Mouse (Mus musculus) intestine, embryonic 15.5 days (tissue): Measurements from ENCODE around the gene Asb4. TPM values are rescaled to one million over a fixed set of nuclear protein-coding genes. Genes with fewer than 3 reads are reported as not detected.

Experiments
- ATAC-seq: fragments of 200-750 bp; cut with Nextera tagmentation; 2 replicates; pipeline ENCODE4 v1.8.0; 2017; ENCODE audit warnings: moderate TSS enrichment, moderate library complexity
- H3K27ac ChIP-seq: fragments of 300-500 bp; sonication (generic); 2 replicates; pipeline ENCODE4 v1.5.1; 2015; ENCODE audit warnings: mild to moderate bottlenecking, inconsistent platforms
- H3K27me3 ChIP-seq: fragments of 300-500 bp; sonication (generic); replicated peaks from 2 replicates; pipeline ENCODE4 v1.6.1; 2015; ENCODE audit warnings: inconsistent platforms
- H3K36me3 ChIP-seq: fragments of 300-500 bp; sonication (generic); 2 replicates; pipeline ENCODE4 v1.6.1; 2015; ENCODE audit warnings: inconsistent platforms
- H3K4me1 ChIP-seq: fragments of 300-500 bp; sonication (generic); replicated peaks from 2 replicates; pipeline ENCODE4 v1.6.1; 2015; ENCODE audit warnings: inconsistent platforms
- H3K4me2 ChIP-seq: fragments of 300-500 bp; sonication (generic); replicated peaks from 2 replicates; pipeline ENCODE4 v1.6.1; 2015; ENCODE audit warnings: mild to moderate bottlenecking, inconsistent platforms
- H3K4me3 ChIP-seq: fragments of 300-500 bp; sonication (generic); replicated peaks from 2 replicates; pipeline ENCODE4 v1.5.1; 2015; ENCODE audit warnings: inconsistent platforms
- H3K9ac ChIP-seq: fragments of 300-500 bp; sonication (generic); 2 replicates; pipeline ENCODE4 v1.6.1; 2015; ENCODE audit warnings: inconsistent platforms
- H3K9me3 ChIP-seq: fragments of 300-500 bp; sonication (generic); 2 replicates; pipeline ENCODE4 v1.6.1; 2016; ENCODE audit warnings: inconsistent platforms
- WGBS: fragments of 180-500 bp; shearing (Covaris S2); methylation state at CpG from one replicate; pipeline ENCODE4 v1.1.7; 2015; 5-methylcytosine and 5-hydroxymethylcytosine counted together
- polyA plus RNA-seq: library from polyadenylated mRNA; unstranded; fragments of >200 nt; fragmentation: Nextera tagmentation; extraction: Ambion mirVana; gene quantifications from 2 replicates; pipeline ENCODE4 v1.2.1, GENCODE M21; 2015

Asb4 gene
- polyA plus RNA-seq, 1 experiment from 2014 or later, result 18.8 TPM

DNA sequence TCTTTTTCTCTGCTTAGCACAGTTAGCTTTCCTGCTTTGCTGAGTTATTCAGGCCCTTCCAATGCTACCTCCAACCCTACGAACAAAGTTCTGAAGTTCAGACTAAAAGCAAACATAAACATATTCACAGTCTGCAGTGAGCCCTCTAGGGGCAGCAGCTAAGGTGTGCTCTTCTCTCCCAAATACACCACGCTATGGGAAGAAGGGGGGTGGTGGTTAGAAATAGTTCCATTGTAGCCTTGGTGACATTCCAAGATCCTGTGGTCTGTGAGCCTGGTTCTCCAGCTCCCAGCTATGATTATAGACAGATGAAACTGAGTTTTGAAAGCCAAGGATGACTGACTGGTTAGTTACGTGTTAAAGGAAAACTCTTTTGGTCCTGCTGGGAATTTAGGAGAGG is 13.6 kb downstream of the Asb4 start:
- H3K36me3 ChIP-seq, result no peaks in the 10 kb centered on the region
- no peak for ATAC-seq
- H3K4me1 ChIP-seq, result peaks cover 3% of the 10 kb centered on the region
- H3K27ac ChIP-seq, result no peak overlapping the region
- H3K9ac ChIP-seq, result no peak overlapping the region
- no peak overlapping the region for H3K4me3 ChIP-seq
- H3K4me2 ChIP-seq, result no peak overlapping the region
- no peaks in the 10 kb centered on the region for H3K27me3 ChIP-seq
- WGBS, result 49% methylated on average over 3 of the region's 3 CpGs
- H3K9me3 ChIP-seq, result no peaks in the 10 kb centered on the region

DNA sequence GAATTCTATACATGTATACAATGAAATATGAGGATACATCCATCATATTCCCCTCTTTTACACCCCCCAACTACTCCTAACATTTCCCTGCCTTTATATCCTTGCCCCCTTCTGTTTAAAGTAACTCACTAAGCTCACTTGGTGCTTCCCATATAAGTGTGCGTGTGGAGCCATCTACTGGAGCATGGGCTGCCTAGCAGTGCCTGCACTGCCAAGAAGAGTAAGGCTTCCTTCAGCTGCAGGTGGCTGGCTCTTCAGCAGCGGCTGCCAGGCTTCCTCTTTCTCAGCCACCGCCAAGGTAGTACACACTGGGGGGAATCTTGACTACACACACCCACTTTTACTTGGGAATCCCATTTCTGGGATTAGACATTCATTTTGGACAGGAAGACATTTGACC is 18.2 kb downstream of the Asb4 start:
- no peaks in the 10 kb centered on the region for H3K4me1 ChIP-seq
- H3K36me3 ChIP-seq, result no peaks in the 10 kb centered on the region
- H3K27ac ChIP-seq, result no peak overlapping the region
- H3K9ac ChIP-seq, result no peak overlapping the region
- WGBS, result 7% methylated on average over 3 of the region's 3 CpGs
- H3K4me2 ChIP-seq, result no peak overlapping the region
- no peaks in the 10 kb centered on the region for H3K9me3 ChIP-seq
- no peak overlapping the region for H3K4me3 ChIP-seq
- peak; percentile 88 for ATAC-seq
- no peaks in the 10 kb centered on the region for H3K27me3 ChIP-seq

DNA sequence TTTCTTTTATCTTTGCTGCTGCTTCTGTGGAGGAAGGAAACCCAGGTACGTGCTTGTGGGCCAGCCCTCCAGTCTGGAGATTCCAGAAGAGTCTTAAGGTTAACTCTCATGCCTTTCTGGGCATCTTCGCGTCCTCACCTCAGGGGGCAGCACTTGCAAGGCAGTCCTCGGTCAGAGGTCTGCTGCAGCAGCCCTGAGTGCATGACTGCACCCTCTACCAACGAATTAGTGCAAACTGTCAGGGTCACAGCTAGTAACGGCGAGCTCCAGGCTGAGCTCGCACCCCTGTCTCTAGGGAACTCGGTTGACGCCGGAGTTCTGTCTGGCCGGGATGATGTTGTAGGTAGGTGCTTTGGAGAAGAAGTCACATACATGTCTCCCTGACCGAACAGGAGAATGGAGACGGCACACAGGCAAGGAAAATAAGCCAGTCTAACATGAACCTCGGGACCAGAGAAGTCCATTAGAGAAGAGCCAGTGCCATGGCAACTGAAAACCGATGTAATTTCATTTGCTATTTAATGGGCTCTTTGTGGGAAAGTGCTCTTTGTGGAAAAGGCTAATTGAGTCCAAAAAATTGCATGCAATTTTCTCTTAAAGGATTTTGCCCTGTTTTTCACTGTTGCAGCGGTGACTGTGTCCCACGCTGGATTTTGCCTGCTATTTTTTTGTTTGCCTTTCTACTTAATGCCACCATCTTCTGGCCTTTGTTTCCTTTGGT is 20.1 kb downstream of the Asb4 start:
- ATAC-seq, result peak; percentile 61; the same call in 1 of the 2 replicates
- Histone ChIP-seq H3K27ac (no peak overlapping the region), H3K4me1 (no peaks in the 10 kb centered on the region), H3K4me3 (no peak overlapping the region), H3K4me2 (0 out of 2 replicates have a peak overlapping the region, but pooled peaks have one; percentile 17), H3K9ac (no peak overlapping the region), H3K9me3 (no peaks in the 10 kb centered on the region), H3K36me3 (no peaks in the 10 kb centered on the region), H3K27me3 (no peaks in the 10 kb centered on the region)
- 40% methylated on average over 18 of the region's 18 CpGs for WGBS

GRCm38 (mm10) chr6:5404016-5404415 is 20.8 kb downstream of the Asb4 start:
- H3K4me3 ChIP-seq, result no peak overlapping the region
- no peaks in the 10 kb centered on the region for H3K4me1 ChIP-seq
- WGBS, result 73% methylated on average over 6 of the region's 6 CpGs
- H3K4me2 ChIP-seq, result no peak overlapping the region
- H3K9ac ChIP-seq, result no peak overlapping the region
- no peaks in the 10 kb centered on the region for H3K9me3 ChIP-seq
- H3K36me3 ChIP-seq, result no peaks in the 10 kb centered on the region
- no peaks in the 10 kb centered on the region for H3K27me3 ChIP-seq
- no peak overlapping the region for H3K27ac ChIP-seq
- ATAC-seq, result no peak

DNA sequence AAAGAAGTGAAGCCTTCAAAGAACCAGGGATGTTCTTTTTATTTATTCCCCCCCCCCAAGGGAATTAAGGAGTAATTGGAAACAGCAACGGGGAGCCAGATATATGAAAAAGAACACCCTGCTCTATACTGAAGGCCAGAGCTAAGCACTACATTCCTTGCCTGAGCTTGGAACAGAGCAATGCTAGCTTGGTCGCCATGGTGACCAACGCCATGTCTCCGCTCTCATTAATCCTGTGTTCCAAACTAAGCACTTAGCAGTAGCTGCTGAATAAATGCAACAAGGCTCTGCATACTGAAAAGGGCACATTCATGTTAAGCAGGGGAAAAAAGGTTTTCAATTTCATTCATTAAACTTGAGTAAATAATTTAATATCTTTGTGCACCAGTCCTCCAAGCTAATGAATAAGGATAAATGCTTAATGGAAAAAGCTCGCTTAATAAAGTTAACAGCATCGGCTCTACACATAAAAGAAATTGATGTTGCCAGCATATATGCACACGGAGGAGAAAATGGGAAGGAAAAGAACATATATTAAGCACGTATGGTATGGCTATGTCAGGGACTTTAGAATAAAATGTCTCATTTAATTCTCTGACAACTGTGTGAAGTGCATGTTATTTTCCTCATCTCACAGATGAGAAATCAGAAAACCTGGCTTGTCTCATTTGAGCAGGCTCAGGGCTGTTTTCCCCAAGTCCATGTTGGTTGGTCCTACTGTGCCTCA is 25.4 kb downstream of the Asb4 start:
- H3K4me2 ChIP-seq, result no peak overlapping the region
- peak; percentile 68; the same call in 1 of the 2 replicates for ATAC-seq
- H3K4me3 ChIP-seq, result no peak overlapping the region
- no peaks in the 10 kb centered on the region for H3K4me1 ChIP-seq
- no peaks in the 10 kb centered on the region for H3K9me3 ChIP-seq
- no peaks in the 10 kb centered on the region for H3K27me3 ChIP-seq
- no peak overlapping the region for H3K9ac ChIP-seq
- H3K27ac ChIP-seq, result no peak overlapping the region
- H3K36me3 ChIP-seq, result no peaks in the 10 kb centered on the region
- WGBS, result 54% methylated on average over 8 of the region's 8 CpGs

DNA sequence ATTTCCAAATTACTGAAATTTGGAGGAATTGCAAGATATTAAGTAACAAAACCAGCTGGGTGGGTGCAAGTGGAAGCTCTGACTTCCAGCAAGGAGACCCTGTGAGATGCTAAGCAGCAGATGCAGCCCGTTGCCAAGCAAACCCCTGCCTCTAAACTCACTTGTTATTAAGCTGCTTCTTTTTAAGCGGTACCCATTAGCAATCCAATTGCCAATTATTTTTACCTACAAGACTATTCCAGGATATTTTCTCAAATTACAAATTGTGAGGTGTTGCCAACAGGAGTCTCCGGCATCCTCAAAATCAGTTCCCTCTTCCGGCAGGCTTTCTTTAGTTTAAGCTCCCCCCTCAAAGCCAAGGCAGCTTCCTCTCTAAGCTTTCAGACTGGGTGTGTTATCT is 26.5 kb downstream of the Asb4 start:
- 84% methylated on average over 4 of the region's 4 CpGs for WGBS
- H3K4me1 ChIP-seq, result no peaks in the 10 kb centered on the region
- no peaks in the 10 kb centered on the region for H3K27me3 ChIP-seq
- H3K4me2 ChIP-seq, result no peak overlapping the region
- H3K4me3 ChIP-seq, result no peak overlapping the region
- H3K9ac ChIP-seq, result no peak overlapping the region
- no peaks in the 10 kb centered on the region for H3K36me3 ChIP-seq
- ATAC-seq, result no peak
- H3K9me3 ChIP-seq, result no peaks in the 10 kb centered on the region
- no peak overlapping the region for H3K27ac ChIP-seq

- H3K27me3 ChIP-seq, result no peaks in the 10 kb centered on the region
- no peak overlapping the region for H3K4me3 ChIP-seq
- 46% methylated on average over 6 of the region's 6 CpGs for WGBS
- H3K36me3 ChIP-seq, result no peaks in the 10 kb centered on the region
- no peak overlapping the region for H3K4me2 ChIP-seq
- no peak overlapping the region for H3K9ac ChIP-seq
- no peaks in the 10 kb centered on the region for H3K9me3 ChIP-seq
- no peaks in the 10 kb centered on the region for H3K4me1 ChIP-seq
- ATAC-seq, result peak; percentile 94
- H3K27ac ChIP-seq, result no peak overlapping the region
Measured at GRCm38 (mm10) chr6:5410697-5411391, 27.7 kb downstream of the Asb4 start.

DNA sequence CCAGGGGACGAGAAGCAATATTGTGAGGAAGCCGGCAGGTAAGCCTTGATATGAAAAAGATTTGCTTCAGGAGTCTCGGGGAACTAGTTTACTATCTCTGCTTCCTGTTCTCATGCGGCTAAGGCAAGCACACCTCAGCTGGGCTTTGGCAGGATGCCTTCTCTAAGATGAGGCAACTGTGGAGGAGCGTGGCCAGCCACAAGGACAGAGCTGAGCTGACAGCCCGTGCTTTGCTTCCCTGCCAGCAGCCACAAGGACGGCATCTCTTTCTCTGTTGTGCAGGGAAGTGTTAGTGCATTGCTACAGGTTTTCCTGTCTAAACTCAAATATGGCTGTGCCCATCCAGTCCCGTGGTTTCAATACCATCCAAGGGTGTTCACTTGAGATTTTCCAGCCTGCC is 30.1 kb downstream of the Asb4 start:
- no peaks in the 10 kb centered on the region for H3K4me1 ChIP-seq
- no peaks in the 10 kb centered on the region for H3K9me3 ChIP-seq
- no peaks in the 10 kb centered on the region for H3K36me3 ChIP-seq
- no peak overlapping the region for H3K27ac ChIP-seq
- H3K4me2 ChIP-seq, result no peak overlapping the region
- no peak for ATAC-seq
- H3K9ac ChIP-seq, result no peak overlapping the region
- H3K4me3 ChIP-seq, result no peak overlapping the region
- H3K27me3 ChIP-seq, result no peaks in the 10 kb centered on the region
- 37% methylated on average over 8 of the region's 8 CpGs for WGBS

GRCm38 (mm10) chr6:5421442-5421841 is 38.3 kb downstream of the Asb4 start:
- Histone ChIP-seq H3K27me3 (no peaks in the 10 kb centered on the region), H3K4me1 (no peaks in the 10 kb centered on the region), H3K4me3 (no peak overlapping the region), H3K9me3 (no peaks in the 10 kb centered on the region), H3K27ac (no peak overlapping the region), H3K36me3 (no peaks in the 10 kb centered on the region), H3K4me2 (no peak overlapping the region), H3K9ac (no peak overlapping the region)
- WGBS, result 94% methylated on average over 2 of the region's 2 CpGs
- ATAC-seq, result no peak

DNA sequence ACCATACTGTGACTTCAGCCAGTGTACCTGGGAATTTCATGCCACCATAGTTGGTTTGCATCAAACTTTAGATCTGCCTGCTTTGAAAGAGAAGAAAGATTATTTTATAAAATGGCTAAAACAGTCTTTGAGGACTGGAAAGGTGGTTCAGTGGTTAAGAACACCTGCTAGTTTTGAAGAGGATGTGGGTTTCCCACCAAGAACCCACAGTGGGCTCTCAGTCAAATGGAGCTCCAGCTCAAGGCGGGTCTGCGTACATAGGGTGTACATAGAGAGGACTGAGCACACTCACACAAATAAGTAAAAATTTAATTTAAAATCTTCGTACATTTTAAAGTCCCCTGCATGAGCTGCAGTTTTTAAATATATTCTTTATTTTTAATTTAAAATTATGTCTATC is 39.2 kb downstream of the Asb4 start:
- no peaks in the 10 kb centered on the region for H3K27me3 ChIP-seq
- no peaks in the 10 kb centered on the region for H3K9me3 ChIP-seq
- 95% methylated on average over 3 of the region's 3 CpGs for WGBS
- no peak overlapping the region for H3K4me2 ChIP-seq
- no peak for ATAC-seq
- H3K27ac ChIP-seq, result no peak overlapping the region
- H3K4me3 ChIP-seq, result no peak overlapping the region
- no peaks in the 10 kb centered on the region for H3K4me1 ChIP-seq
- no peak overlapping the region for H3K9ac ChIP-seq
- no peaks in the 10 kb centered on the region for H3K36me3 ChIP-seq

DNA sequence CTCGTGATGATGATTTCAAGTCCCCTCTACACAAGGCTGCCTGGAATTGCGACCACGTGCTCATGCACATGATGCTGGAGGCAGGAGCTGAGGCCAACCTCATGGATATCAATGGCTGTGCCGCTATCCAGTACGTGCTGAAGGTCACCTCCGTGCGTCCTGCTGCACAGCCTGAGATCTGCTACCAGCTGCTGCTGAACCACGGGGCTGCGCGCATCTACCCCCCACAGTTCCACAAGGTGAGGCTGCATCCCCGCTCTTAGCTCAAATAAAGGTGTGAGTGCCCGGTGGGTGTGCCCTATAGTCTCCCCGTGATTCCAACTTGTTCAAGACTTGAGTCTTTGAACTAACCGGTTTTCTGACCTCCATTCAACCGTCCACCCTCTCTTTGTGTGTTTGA is 40.4 kb downstream of the Asb4 start:
- Histone ChIP-seq H3K9ac (no peak overlapping the region), H3K27me3 (no peaks in the 10 kb centered on the region), H3K36me3 (no peaks in the 10 kb centered on the region), H3K27ac (no peak overlapping the region), H3K4me2 (no peak overlapping the region), H3K4me1 (no peaks in the 10 kb centered on the region), H3K9me3 (no peaks in the 10 kb centered on the region), H3K4me3 (no peak overlapping the region)
- no peak for ATAC-seq
- WGBS, result 89% methylated on average over 15 of the region's 15 CpGs

DNA sequence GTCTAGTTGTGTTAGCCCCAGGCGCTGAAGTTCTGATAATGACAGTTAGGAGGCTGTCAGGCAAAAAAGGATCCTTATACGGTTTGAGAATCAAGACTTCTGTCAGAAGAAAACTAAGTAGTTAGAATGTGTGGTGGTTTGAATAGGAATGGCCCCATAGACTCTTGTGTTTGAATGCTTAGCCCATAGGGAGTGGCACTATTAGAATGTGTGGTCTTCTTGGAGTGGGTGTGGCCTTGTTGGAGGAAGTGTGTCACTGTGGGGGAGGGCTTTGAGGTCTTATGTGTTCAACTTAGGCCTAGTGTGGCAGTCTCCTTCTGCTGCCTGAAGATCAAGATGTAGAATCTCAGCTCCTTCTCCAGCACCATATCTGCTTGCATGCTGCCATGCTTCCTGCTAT is 43.8 kb downstream of the Asb4 start:
- no peak overlapping the region for H3K4me3 ChIP-seq
- no peak overlapping the region for H3K4me2 ChIP-seq
- H3K27me3 ChIP-seq, result no peaks in the 10 kb centered on the region
- no peaks in the 10 kb centered on the region for H3K36me3 ChIP-seq
- H3K27ac ChIP-seq, result no peak overlapping the region
- no peaks in the 10 kb centered on the region for H3K9me3 ChIP-seq
- no peaks in the 10 kb centered on the region for H3K4me1 ChIP-seq
- 86% methylated on average over 2 of the region's 2 CpGs for WGBS
- no peak overlapping the region for H3K9ac ChIP-seq
- no peak for ATAC-seq
